Mouse (Mus musculus) testis, adult 2 months (tissue): ENCODE results near the gene Zfp185.

Experiments used
- CTCF ChIP-seq: fragments of 200-500 bp; IDR thresholded peaks from 2 replicates; pipeline ENCODE4 v1.5.1; 2012; ENCODE audit warnings: low read depth, mild to moderate bottlenecking, inconsistent platforms, low read length, moderate library complexity; ENCODE audit not compliant: control insufficient read depth, insufficient read depth, insufficient replicate concordance
- POLR2A ChIP-seq: fragments of 200-500 bp; IDR thresholded peaks from 2 replicates; pipeline ENCODE4 v1.6.1; 2012; ENCODE audit warnings: low read depth, mild to moderate bottlenecking, inconsistent platforms, low read length, moderate library complexity; ENCODE audit not compliant: control insufficient read depth

DNA sequence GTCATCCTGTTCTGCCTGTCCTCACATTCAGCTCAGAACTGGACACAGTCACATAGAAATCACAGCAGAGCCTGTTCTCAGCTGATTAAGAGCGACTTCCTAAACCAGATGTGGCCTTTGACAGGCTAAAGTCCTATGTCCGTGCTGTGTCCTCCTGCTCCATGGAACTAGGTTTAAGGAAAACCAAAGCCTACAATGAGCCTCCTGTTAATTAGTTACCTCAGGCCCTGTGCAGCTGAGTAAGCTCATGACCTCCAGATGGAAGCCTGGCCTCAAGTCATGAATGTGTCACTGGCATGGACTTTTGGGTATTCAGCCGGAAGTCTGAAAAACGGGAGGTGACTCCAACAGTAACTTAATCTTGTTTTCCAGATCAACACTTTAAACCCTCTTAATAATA, 33.7 kb upstream of the Zfp185 start:
- no peak for TF ChIP-seq CTCF
- no peak for TF ChIP-seq POLR2A
